Mouse (Mus musculus) brown adipose tissue, adult 24 weeks (tissue): ENCODE data around the gene Meis2. TPM values are rescaled to one million over a fixed set of nuclear protein-coding genes. Genes with fewer than 3 reads are reported as not detected.

Source experiments
- H3K27ac ChIP-seq: fragments of 200-500 bp; replicated peaks from 2 replicates; pipeline ENCODE4 v1.5.1; 2012; ENCODE audit warnings: low read depth, mild to moderate bottlenecking, low read length
- H3K4me1 ChIP-seq: fragments of 200-500 bp; 2 replicates; pipeline ENCODE4 v1.6.1; 2012; ENCODE audit warnings: low read length, mixed read lengths; ENCODE audit not compliant: control insufficient read depth, insufficient read depth, insufficient read length
- H3K4me3 ChIP-seq: fragments of 200-500 bp; 2 replicates; pipeline ENCODE4 v1.5.1; 2012; ENCODE audit warnings: low read depth, mild to moderate bottlenecking, low read length, moderate library complexity; ENCODE audit not compliant: insufficient read depth
- polyA plus RNA-seq: library from polyadenylated mRNA; stranded (reverse); fragments of >200 nt; gene quantifications from 2 replicates; pipeline ENCODE4 v1.2.4, GENCODE M21; 2012; ENCODE audit not compliant: missing spikeins, insufficient read depth, insufficient read length

The Meis2 gene
- polyA plus RNA-seq, 1 experiment: 14.6 TPM

- no peaks in the 10 kb centered on the region for H3K4me1 ChIP-seq
- no peak overlapping the region for H3K27ac ChIP-seq
- H3K4me3 ChIP-seq: no peak overlapping the region
These were observed 55.6 kb downstream of the Meis2 start for GRCm38 (mm10) chr2:116010061-116010460.

- H3K4me1 ChIP-seq: no peaks in the 10 kb centered on the region
- no peak overlapping the region for H3K4me3 ChIP-seq
- no peak overlapping the region for H3K27ac ChIP-seq
These were observed 56.3 kb downstream of the Meis2 start for GRCm38 (mm10) chr2:116009097-116009970.

- Histone ChIP-seq H3K4me1 (no peaks in the 10 kb centered on the region), H3K4me3 (no peak overlapping the region), H3K27ac (no peak overlapping the region)
These were observed 63.3 kb downstream of the Meis2 start for GRCm38 (mm10) chr2:116002354-116002753.

- H3K27ac ChIP-seq: no peak overlapping the region
These were observed 64.1 kb downstream of the Meis2 start for GRCm38 (mm10) chr2:116001352-116002138.

GRCm38 (mm10) chr2:116000514-116000913, 65.1 kb downstream of the Meis2 start:
- no peak overlapping the region for H3K27ac ChIP-seq
- no peak overlapping the region for H3K4me3 ChIP-seq
- no peaks in the 10 kb centered on the region for H3K4me1 ChIP-seq

More at GRCm38 (mm10) chr2:116001352-116002138, 64.1 kb downstream of the Meis2 start:
- no peak overlapping the region for H3K4me3 ChIP-seq
- no peaks in the 10 kb centered on the region for H3K4me1 ChIP-seq

- H3K27ac ChIP-seq: no peak overlapping the region
- no peak overlapping the region for H3K4me3 ChIP-seq
- H3K4me1 ChIP-seq: no peaks in the 10 kb centered on the region
These were observed 66.8 kb downstream of the Meis2 start for GRCm38 (mm10) chr2:115998802-115999201.

GRCm38 (mm10) chr2:115996438-115996837, 69.2 kb downstream of the Meis2 start:
- no peak overlapping the region for H3K27ac ChIP-seq
- H3K4me3 ChIP-seq: no peak overlapping the region
- no peaks in the 10 kb centered on the region for H3K4me1 ChIP-seq

GRCm38 (mm10) chr2:115993877-115994276, 71.8 kb downstream of the Meis2 start:
- no peak overlapping the region for H3K27ac ChIP-seq
- H3K4me1 ChIP-seq: no peaks in the 10 kb centered on the region
- H3K4me3 ChIP-seq: no peak overlapping the region

- Histone ChIP-seq H3K4me1 (no peaks in the 10 kb centered on the region), H3K27ac (no peak overlapping the region), H3K4me3 (no peak overlapping the region)
These were observed 76.4 kb downstream of the Meis2 start for GRCm38 (mm10) chr2:115989249-115989648.

- no peak overlapping the region for H3K27ac ChIP-seq
- no peaks in the 10 kb centered on the region for H3K4me1 ChIP-seq
- no peak overlapping the region for H3K4me3 ChIP-seq
These were observed 77.2 kb downstream of the Meis2 start for GRCm38 (mm10) chr2:115988448-115988847.

GRCm38 (mm10) chr2:115984952-115985351, 80.7 kb downstream of the Meis2 start:
- no peaks in the 10 kb centered on the region for H3K4me1 ChIP-seq
- no peak overlapping the region for H3K4me3 ChIP-seq
- no peak overlapping the region for H3K27ac ChIP-seq

GRCm38 (mm10) chr2:115984487-115984886, 81.2 kb downstream of the Meis2 start:
- no peak overlapping the region for H3K27ac ChIP-seq
- H3K4me3 ChIP-seq: no peak overlapping the region
- H3K4me1 ChIP-seq: no peaks in the 10 kb centered on the region

- H3K27ac ChIP-seq: no peak overlapping the region
These were observed 85.1 kb downstream of the Meis2 start for GRCm38 (mm10) chr2:115980490-115980889.

GRCm38 (mm10) chr2:115979683-115980476, 85.8 kb downstream of the Meis2 start:
- Histone ChIP-seq H3K4me1 (no peaks in the 10 kb centered on the region), H3K4me3 (no peak overlapping the region), H3K27ac (no peak overlapping the region)

More at GRCm38 (mm10) chr2:115980490-115980889, 85.1 kb downstream of the Meis2 start:
- H3K4me3 ChIP-seq: no peak overlapping the region
- no peaks in the 10 kb centered on the region for H3K4me1 ChIP-seq

GRCm38 (mm10) chr2:115978666-115979065, 87.0 kb downstream of the Meis2 start:
- Histone ChIP-seq H3K4me1 (no peaks in the 10 kb centered on the region), H3K27ac (no peak overlapping the region), H3K4me3 (no peak overlapping the region)
